Mouse (Mus musculus) adrenal gland, adult (tissue): ENCODE results near the gene Mcm5.

Source experiments
- DNase-seq, 2 experiments: peaks; one replicate each; pipeline ENCODE4 v3.0.0; 2022 to 2023; ENCODE audit warnings: low spot score in 1 of 2; ENCODE audit not compliant: inconsistent age in 2 of 2

Mcm5 gene

GRCm38 (mm10) chr8:75109236-75109967, at the start of gene Mcm5:
Mcm5 (plus strand) TSS chr8:75109569.
- peak; percentile 98 to 100 for DNase-seq

DNA sequence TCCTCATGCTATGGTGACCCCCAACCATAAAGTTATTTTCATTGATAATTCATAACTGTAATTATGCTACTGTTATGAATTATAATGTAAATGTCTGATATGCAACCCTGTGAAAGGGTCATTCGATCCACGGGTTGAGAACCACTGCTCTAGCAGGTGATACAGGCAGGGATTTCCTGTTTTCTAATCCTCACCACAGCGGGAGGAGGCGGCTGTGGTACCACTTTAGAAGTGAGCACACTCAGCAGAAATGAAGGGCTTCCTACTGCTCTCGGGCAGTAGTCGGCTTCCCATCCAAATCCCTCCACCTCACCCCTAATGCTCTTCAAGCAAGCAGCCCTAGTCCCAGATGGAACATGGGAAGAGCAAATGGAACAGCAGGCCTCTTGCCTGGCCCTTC, 49.3 kb upstream of the Mcm5 start:
- DNase-seq = no peak

- no peak for DNase-seq
Observed at GRCm38 (mm10) chr8:75060815-75061214, 48.6 kb upstream of the Mcm5 start.

- peak; percentile 31 to 74 for DNase-seq
Observed at GRCm38 (mm10) chr8:75063290-75063689, 46.1 kb upstream of the Mcm5 start.

- no peak for DNase-seq
Observed at GRCm38 (mm10) chr8:75064790-75065189, 44.6 kb upstream of the Mcm5 start.

DNA sequence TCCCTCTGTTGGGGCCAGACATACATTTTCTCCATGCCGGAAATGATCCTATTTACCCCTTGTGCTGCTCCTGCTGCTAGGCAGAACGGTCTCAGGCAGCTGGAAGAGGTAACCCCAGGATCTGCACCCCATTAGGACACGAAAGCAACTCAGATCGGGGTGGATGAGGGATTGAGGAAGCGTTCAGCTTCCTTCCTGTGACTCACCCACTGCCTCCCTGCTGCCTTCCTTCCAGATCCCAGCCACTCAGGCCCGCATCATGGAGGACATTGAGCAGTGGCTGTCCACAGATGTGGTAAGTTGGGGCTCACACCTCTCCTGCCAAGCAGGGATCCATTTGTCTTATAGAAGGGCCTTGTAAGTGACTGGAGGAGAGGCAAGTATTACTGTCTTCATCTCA, 42.1 kb upstream of the Mcm5 start:
- no peak for DNase-seq

DNA sequence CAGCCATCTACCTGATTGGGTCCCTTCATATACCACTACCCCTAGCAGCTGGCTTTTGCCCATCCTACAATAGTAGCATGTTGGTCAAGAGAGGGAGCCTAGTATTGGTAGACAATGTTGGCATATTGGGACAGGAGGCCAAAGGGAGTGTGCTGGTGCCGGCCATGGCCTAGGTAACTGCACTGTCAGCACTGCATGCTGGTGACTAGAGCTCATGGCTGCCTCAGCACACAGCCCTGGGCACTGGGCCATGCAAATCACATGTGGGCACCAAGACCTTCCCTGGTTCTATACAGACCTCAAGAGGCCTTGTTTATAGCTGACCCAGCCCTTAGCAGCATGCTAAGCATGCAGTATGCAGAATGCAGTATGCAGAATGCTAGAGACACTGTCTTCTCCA, 39.1 kb upstream of the Mcm5 start:
- DNase-seq = no peak

DNA sequence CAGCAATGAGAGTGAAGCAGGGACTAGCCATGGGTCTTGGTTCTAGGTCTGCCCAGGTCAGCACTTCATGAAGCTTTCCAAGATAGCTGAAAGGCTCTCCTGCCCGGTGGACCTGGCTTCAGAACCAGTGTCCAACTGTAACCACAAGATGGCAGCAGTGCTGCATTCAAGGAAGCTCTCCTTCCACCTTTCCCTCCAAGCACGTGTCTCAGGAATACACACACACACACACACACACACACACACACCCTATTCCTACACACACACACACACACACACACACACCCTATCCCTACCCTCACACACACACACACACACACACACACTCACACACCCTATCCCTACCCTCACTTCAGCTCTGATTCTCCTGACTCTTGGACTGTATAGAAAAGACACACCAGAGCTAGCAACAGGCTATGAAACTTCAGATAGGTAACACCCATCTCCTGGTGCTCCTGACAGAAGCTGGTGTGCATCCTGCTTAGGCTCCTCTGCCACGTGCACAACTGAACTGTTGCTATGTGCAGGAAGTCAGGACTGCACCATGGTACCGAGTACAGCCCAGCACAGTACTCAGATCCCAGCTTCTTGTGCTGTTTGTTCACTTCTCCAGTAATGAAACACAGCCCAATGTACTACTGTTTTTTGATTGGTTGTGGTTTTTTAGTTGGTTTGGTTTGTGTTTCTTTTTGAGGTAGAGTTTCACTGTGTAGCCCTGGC, 37.6 kb upstream of the Mcm5 start:
- DNase-seq = peak; percentile 79 to 94

DNA sequence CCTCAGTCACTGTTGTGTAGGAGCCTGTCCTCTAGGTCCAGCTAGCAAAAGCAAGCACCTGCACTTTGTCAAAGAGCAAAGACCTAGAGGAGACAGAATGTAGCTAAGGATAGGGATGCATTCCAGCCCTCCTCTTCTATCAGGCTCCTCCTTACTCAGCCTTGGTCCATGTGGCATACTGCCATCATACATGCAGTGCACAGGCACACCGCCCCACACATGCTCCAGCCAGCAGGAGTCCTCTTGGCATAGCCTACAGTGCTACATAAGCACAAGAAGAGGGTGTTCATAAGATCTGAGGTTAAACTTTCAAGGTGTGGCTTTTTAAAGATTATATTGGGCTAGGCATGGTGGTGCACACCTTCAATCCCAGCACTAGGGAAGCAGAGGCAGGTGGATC, 34.5 kb upstream of the Mcm5 start:
- no peak for DNase-seq

DNA sequence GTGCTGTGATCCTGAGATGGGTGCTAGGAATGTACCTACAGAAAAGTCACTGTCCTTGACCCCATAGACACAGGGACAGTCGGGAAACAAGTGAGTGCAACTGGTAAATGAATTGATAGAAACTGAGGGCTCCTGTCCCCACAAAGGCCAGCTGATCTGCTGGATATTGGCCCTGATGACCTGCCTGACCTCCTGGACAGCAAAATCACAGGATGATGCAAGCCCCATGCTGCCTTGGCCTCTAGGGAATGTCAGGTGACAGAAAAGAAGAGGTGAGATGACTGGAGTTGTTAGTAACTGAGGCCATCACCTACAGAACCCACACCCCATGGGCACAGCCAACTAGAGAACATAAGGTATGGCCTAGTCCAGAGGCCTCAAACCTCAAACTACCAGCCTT, 31.2 kb upstream of the Mcm5 start:
- DNase-seq = no peak

- DNase-seq = peak; percentile 67 to 70
Observed at GRCm38 (mm10) chr8:75078851-75079250, 30.5 kb upstream of the Mcm5 start.

GRCm38 (mm10) chr8:75081364-75082040, 27.9 kb upstream of the Mcm5 start:
- DNase-seq = no peak

- DNase-seq = no peak
Observed at GRCm38 (mm10) chr8:75082181-75082805, 27.1 kb upstream of the Mcm5 start.

- peak; percentile 97 to 98 for DNase-seq
Observed at GRCm38 (mm10) chr8:75083846-75084245, 25.5 kb upstream of the Mcm5 start.

GRCm38 (mm10) chr8:75084382-75085064, 24.8 kb upstream of the Mcm5 start:
- DNase-seq = peak in 1 of 2 experiments; percentile 41

GRCm38 (mm10) chr8:75086002-75086401, 23.4 kb upstream of the Mcm5 start:
- peak in 1 of 2 experiments; percentile 49 for DNase-seq

DNA sequence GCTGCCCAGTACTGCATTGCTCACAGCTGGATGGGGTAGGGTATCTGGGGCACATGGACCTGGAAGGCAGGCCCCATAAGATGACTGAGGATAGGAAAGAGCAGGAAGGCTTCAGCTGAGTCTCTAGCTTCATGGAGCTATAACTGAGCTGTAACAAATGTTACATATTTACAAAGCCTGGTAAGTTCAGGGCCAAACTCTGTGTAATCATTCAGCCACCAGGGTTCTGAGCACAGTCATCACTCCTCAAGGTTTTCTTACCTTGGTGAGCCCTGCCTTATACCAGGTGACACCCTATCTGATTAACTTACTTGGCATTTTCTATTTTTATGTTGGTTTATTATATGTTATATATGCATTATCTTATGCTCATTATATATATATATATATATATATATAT, 22.2 kb upstream of the Mcm5 start:
- DNase-seq = peak in 1 of 2 experiments; percentile 77

DNA sequence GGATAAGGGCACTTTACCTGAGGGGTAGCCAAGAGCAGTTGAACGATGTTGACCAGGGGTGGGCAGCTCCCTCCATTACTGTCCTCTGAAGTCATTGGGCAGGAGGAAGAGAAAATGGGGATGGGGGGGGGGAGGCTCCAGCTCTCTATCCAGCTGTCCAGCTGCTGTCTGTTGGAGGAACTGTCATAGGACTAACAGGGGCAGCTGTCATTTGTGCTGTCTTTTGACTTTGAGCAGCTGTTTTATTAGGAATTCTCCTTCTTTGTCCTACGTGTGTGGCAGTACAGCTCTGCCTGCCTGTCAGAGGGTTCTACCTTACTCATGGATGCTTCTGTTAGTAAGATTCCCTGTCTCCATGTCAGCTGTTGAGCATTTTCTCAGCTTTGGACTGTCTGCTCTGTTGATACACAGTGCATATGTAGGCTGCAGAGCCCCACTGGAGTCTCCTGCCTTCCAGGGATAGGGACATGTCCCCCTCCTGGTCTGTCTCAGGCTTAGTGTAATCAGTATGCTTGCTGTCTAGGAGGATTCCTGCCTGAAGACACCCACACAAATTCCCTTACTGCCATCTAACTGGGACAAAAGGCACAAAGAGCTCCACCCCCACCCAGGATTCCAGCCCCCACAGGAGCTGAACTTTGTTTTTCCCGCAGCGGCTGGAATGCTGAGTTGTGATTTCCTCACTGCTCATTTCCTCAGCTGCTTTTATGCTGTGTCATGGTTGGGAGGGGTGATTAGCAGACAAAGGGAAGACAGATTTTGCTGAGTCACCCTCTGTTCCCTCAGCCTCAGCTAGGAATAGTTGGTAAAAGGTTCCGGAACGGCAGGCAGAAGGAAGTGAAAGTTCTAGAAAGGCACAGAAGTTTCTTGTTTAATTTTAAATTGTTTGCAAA, 20.1 kb upstream of the Mcm5 start:
- peak; percentile 88 to 95 for DNase-seq

DNA sequence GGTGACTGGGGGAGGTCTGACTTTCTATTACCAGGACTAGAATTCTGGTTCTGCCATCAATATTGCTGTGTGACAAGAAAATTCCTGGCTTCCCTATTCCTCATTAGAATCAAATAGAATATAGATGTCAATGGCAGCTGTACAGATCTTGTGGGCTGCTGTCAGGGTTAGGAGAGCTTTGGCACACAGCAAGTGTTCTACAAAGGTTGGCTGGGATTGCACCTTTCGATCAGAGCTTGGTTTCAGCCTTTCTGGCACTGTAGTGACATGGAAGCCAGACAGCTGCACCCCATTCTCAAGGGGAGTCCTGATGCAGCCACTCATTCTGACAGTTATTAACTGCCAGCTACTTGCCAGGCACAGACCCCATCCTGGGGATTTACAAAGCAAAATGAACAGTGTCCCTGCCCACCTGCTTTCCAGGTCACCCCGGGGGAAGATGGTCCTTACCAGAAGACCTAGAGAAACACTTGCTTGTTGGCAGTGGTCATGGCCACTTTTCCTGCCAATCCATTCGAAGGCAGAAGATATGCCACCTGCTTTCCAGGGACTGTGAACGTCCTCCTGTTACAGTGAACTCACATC, 18.5 kb upstream of the Mcm5 start:
- no peak for DNase-seq
